Mouse (Mus musculus): ENCODE data around the gene Pde5a. TPM values are rescaled to one million over a fixed set of nuclear protein-coding genes. Genes with fewer than 3 reads are reported as not detected.

Gene Pde5a
- total and polyA plus RNA-seq, 3 experiments: not detected

- TF ChIP-seq RAD21 (IDR thresholded peaks at IDR 0.05; ENCODE audit: low read depth, low read length) (no peak), POLR2AphosphoS5 (IDR thresholded peaks at IDR 0.05; ENCODE audit: borderline replicate concordance, low read depth, low read length) (no peak), SMC3 (IDR thresholded peaks at IDR 0.05; ENCODE audit: low read depth, low read length) (no peak), USF2 (IDR thresholded peaks at IDR 0.05; ENCODE audit: borderline replicate concordance in 1 of 2, insufficient read depth in 1 of 2, low read depth in 1 of 2, low read length in 2 of 2) (no peak), TCF12 (IDR thresholded peaks at IDR 0.05; ENCODE audit: low read depth, low read length) (peak; percentile 14; the same call in 1 of the 2 replicates), ZKSCAN1 (IDR thresholded peaks at IDR 0.05; ENCODE audit: low read depth, low read length) (no peak), TAL1 (IDR thresholded peaks at IDR 0.05; ENCODE audit: low read length) (peak; percentile 54), MAZ (IDR thresholded peaks at IDR 0.05; ENCODE audit: low read depth, low read length) (no peak), KAT2A (conservative IDR thresholded peaks at IDR 0.05; ENCODE audit: low read depth, low read length) (no peak), POLR2A (IDR thresholded peaks at IDR 0.05; ENCODE audit: control insufficient read depth in 1 of 2, insufficient read depth in 1 of 2, low read depth in 1 of 2, low read length in 2 of 2, poor library complexity in 1 of 2) (no peak), ETS1 (IDR thresholded peaks at IDR 0.05; ENCODE audit: low read depth, low read length) (peak; percentile 27; the same call in 1 of the 2 replicates), TBP (IDR thresholded peaks at IDR 0.05; ENCODE audit: low read depth, low read length) (0 out of 2 replicates have a peak, but pooled peaks have one; percentile 28), CTCF (IDR thresholded peaks at IDR 0.05 in 2 of 3, conservative IDR thresholded peaks at IDR 0.05 in 1 of 3; ENCODE audit: control insufficient read depth in 1 of 3, insufficient read depth in 1 of 3, low read depth in 2 of 3, low read length in 3 of 3, poor library complexity in 1 of 3, severe bottlenecking in 1 of 3) (no peak), CHD2 (IDR thresholded peaks at IDR 0.05; ENCODE audit: low read length) (no peak), HCFC1 (IDR thresholded peaks at IDR 0.05; ENCODE audit: low read depth, low read length) (no peak), MEF2A (IDR thresholded peaks at IDR 0.05; ENCODE audit: extremely low read depth, insufficient replicate concordance, low read depth, low read length, poor library complexity, severe bottlenecking) (no peak), MXI1 (IDR thresholded peaks at IDR 0.05; ENCODE audit: low read depth, low read length) (no peak), UBTF (IDR thresholded peaks at IDR 0.05; ENCODE audit: borderline replicate concordance, insufficient read depth, low read depth, low read length) (no peak)
Observed at GRCm38 (mm10) chr3:122693039-122693438, 35.7 kb upstream of the Pde5a start (continued).

GRCm38 (mm10) chr3:122695870-122696269 lies 32.9 kb upstream of the Pde5a start:
- no peak overlapping the region for H3K9ac ChIP-seq (ENCODE audit: control insufficient read depth, low read depth, low read length, poor library complexity, severe bottlenecking)
- no peak overlapping the region for H3K27ac ChIP-seq (ENCODE audit: control insufficient read depth, low read depth, low read length)
- H3K27me3 ChIP-seq (ENCODE audit: control insufficient read depth in 1 of 2, insufficient read depth in 2 of 2, low read length in 2 of 2): no peaks in the 10 kb centered on the region
- H3K79me2 ChIP-seq (ENCODE audit: control insufficient read depth, insufficient read depth, low read length, poor library complexity): no peaks in the 10 kb centered on the region
- H3K4me1 ChIP-seq (ENCODE audit: control insufficient read depth in 1 of 2, insufficient read depth in 2 of 2, low read length in 2 of 2): peaks cover 5 to 6% of the 10 kb centered on the region in 2 experiments; a peak in 3 of 4 replicates
- TF ChIP-seq TBP (IDR thresholded peaks at IDR 0.05; ENCODE audit: low read depth, low read length) (no peak), GATA1 (IDR thresholded peaks at IDR 0.05; ENCODE audit: low read depth, low read length) (no peak), MXI1 (IDR thresholded peaks at IDR 0.05; ENCODE audit: low read depth, low read length) (no peak), ELF1 (IDR thresholded peaks at IDR 0.05; ENCODE audit: low read depth, low read length) (no peak), MEF2A (IDR thresholded peaks at IDR 0.05; ENCODE audit: extremely low read depth, insufficient replicate concordance, low read depth, low read length, poor library complexity, severe bottlenecking) (peak; percentile 65; the same call in 1 of the 2 replicates), EP300 (IDR thresholded peaks at IDR 0.05; ENCODE audit: low read depth in 1 of 2, low read length in 2 of 2) (peak in 1 of 2 experiments; percentile 41; a peak in 2 of 4 replicates), KAT2A (conservative IDR thresholded peaks at IDR 0.05; ENCODE audit: low read depth, low read length) (no peak)
- no peaks in the 10 kb centered on the region for H3K9me3 ChIP-seq (replicated peaks; ENCODE audit: insufficient read depth, low read length)
- peak; percentile 34 for DNase-seq (ENCODE audit: low read depth, low spot score)
- no peak overlapping the region for H3K4me3 ChIP-seq (ENCODE audit: control insufficient read depth in 1 of 2, insufficient read depth in 1 of 2, low read depth in 2 of 2, low read length in 2 of 2)
- peaks cover 0 to 2% of the 10 kb centered on the region in 2 experiments; a peak in 2 of 4 replicates for H3K36me3 ChIP-seq (ENCODE audit: control insufficient read depth in 1 of 2, insufficient read depth in 2 of 2, low read length in 2 of 2)
